Mouse (Mus musculus): ENCODE results near the gene Mical3.

The Mical3 gene

DNA sequence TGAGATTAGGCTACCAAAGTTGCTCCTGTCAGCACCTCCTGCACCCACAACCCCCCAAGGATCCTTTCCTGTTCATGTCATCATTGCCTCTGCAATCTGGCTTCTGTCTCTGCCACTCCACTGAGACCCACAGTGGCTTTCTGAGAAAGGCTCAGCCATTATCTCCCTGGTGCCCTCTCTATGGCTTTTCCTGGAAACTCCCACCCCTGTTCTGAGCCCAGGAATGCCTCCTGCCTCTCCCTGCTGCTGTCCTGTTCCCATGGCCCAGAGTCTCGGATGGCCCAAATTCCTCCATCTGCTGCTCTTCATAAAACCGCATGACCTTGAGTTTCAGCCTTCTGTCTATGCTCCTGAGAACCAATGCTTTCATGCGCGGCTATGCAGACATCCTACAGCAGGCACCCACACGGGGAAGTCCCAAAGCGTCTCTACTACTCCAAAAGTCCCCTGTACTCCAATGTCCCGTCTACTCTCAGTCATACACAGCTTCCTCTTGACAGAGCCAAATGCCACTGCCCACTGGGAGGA is 77.2 kb downstream of the Mical3 start:
- no peak for DNase-seq (ENCODE audit: low spot score in 2 of 2)

DNA sequence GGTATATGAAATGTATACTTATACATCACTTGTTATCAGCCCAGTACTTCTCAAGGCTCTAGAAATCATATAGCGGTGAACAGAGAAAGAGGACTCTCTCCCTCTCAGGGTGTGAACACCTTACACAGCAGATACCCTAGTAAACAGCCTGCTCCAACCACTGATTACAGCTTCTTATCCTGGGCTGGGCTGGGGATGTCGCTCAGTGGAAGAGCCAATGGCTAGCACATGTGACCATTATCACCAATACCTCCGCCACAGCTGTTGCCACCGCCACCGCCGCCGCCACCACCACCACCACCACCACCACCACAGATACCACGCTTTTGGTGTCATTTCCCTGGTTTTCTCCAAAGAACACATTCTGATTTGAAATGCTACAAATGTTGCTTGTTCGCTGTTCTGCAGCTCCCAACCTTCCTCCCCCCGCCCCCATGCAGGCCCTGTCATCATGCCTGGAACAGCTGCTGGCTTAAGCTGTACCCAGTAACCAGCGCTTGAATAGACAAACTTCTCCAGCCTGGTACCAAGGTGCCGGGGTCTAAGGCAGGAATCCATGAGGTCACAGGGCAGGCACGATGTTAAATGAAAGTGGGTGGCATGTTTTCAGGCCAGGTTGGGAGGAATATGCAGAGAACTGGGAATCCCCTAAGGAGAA is 78.7 kb downstream of the Mical3 start:
- DNase-seq (ENCODE audit: low spot score in 2 of 2): no peak

DNA sequence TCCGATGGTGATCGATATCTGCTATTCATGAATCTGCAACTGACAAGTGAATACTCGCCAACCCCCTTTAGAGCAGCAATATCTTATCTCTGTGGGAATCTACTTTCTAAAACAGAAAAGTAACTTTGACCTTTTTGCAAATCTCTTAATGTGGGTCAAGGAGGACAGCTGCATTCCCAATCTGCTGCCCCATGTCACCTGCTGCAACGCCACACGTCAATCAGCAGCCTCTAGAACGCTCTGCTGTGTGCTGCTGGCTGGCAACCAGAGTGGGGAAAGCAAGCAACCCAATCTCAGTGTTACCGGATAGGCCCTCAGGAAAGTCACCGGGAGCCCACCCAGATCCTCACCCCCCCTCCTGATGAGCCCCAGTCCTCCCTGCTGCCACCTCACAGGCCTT is 79.4 kb downstream of the Mical3 start:
- DNase-seq (ENCODE audit: low spot score in 2 of 2): no peak

DNA sequence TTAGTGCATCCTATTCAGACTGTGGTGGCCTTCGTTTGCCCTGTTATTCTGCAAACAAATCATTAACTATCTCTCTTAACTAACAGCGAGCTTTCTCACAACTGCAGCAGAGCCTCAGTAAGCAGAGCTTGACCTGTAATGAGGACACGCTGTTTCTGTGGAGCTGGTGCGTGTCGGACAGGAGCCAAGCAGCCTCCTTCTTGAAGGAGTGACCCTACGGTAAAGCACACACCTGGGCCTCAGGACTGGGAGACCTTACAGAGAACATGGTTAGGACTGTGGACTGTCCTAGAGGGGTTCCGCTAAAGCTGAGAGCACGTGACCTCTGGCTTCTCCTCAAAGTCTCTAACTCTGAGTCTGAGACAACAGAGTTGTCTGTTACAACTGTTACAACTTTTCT is 82.1 kb downstream of the Mical3 start:
- DNase-seq (ENCODE audit: low spot score in 2 of 2): no peak

DNA sequence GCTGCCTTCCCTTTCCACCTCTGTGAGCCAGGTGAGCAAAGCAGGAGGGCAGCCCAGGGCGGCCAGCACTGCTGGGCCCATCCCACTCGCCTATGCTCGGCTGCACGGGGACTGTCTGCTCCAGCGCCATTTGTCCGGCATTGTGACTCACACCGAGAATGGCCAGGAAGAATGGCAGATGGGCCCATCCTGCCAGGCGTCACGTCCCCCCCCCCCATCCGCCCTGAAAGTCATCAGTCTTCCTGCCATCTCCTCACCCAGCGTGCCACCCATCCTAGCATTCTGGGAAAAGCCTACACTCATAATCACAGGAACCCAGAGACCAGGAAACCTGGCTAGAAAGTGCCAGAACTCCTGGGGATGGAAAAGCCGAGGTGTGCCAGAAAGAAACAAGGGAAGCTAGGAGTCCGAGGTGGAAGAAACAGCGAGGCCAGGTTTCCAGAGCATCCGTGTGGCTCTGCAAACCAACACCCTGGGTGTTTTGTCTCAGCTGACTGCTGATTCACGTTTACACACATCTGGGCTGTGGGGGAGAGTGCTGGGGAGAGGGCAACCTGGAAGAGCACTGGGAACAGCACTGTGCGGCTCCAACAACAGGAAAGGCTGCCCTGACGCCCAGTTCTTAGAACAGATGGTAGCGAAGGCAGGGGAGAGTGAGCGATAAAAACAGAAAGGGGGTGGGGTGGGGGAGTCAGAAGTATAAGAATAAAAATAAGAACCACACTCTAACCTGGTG is 85.3 kb downstream of the Mical3 start:
- DNase-seq (ENCODE audit: low spot score in 2 of 2): no peak

DNA sequence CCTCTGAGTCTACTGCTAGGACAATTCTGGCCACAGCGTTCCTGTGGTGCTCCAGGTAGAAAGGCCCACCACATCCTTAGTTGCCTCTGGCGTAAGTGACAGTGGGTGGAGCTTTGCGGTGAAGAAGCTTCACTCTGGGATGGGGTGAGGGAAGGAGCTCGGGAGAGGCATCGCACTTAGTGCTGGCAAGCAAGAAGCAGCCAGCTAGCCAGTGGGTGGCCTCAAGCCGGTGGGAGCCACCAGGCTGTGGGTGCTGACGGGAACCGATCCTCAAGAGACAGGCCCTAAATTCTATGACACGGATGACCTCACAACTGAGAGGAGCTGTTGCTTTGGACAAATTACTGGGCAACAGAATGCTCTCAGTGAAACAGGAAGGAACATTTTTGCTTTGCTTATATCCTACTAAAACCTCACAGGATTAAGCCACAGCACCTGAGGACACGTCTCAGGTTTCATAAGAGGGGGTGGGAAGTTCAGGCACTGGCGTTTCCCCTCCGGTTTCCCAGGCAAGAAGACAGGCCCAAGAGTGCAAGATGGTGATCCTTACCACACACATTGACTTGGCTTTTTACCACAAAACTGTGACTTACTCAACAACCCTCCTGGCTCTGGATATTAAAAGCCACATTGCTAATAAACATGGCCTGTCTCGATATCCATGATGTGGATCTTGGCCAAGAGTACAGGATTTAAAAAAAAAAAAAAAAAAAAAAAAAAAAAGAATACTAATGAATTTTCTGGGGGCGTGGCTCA is 87.2 kb downstream of the Mical3 start:
- no peak for DNase-seq (ENCODE audit: low spot score in 2 of 2)

DNA sequence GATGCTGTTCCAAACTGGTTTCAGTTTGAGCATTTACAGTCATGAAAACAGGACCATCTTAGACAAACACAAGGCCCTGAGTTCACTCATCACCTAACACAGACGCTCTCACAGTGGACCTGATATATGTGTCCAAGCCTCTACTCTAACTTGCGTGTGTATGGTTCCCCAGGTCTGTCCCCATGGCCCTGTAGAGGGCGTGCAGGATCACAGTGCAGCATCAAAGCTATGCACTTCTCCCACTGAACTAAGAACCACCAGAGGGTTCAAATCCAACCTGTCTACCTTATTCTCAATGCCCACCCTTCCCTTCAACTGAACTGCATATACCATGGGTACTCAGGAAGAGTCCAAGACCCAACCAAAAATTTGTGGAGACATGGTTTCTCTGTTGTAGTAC is 91.1 kb downstream of the Mical3 start:
- no peak for DNase-seq (ENCODE audit: low spot score in 2 of 2)

DNA sequence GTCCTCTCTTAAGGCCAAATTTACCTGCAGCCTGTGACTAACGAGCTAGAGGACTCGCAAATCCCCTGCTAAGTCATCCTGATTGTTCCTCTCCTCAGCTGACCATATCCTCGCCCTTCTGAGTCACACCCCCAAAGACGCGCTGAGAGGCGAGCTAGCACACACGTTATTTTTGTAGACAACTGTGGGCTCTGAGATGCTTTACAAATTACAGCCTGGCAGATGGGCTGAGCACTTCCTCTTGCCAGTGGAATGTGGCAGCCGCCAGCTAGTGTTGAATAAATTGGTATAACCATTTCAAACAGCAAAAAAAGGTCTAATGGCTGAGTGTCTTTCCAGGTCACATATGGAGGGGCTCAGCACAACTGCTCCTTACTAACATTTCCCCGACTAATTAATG is 91.5 kb downstream of the Mical3 start:
- DNase-seq (ENCODE audit: low spot score in 2 of 2): no peak

DNA sequence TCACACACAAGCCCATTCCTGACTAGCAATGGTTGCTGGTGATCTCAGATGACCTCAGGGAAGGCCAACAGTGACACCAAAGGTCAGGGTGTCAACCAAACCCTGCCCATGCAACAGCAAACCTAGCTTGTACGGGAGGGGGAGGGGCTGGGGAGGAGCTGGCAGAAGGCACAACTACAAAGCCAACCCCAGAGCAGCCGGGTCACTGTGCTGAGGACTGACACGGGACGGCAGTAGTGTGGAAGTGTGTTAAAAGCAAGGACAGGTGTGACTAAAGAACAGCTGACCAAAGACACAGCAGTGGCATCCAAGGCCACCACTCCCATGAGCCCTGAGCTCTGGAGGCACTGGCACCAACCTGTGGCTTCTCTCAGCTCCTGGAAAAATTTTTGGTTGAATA is 93.7 kb downstream of the Mical3 start:
- no peak for DNase-seq (ENCODE audit: low spot score in 2 of 2)

DNA sequence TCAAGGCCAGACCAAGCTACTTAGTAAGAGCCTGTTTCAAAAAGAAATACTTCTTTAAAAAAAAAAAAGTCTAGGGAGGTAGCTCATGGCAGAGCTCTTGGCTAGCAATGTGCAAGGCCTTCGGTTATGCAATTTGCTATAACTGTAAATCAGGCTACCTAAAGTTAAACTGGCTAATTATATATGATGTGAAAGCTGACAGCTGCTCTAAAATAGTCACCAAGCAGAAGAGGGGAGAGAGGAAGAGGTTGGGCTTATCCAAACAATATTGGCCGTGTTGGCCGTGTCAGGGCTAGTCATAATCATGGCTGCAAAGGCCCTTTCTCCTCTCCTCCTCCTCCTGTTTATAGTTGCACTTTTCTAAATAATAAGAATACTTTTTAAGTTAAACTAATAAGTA is 94.9 kb downstream of the Mical3 start:
- DNase-seq (ENCODE audit: low spot score in 2 of 2): no peak

DNA sequence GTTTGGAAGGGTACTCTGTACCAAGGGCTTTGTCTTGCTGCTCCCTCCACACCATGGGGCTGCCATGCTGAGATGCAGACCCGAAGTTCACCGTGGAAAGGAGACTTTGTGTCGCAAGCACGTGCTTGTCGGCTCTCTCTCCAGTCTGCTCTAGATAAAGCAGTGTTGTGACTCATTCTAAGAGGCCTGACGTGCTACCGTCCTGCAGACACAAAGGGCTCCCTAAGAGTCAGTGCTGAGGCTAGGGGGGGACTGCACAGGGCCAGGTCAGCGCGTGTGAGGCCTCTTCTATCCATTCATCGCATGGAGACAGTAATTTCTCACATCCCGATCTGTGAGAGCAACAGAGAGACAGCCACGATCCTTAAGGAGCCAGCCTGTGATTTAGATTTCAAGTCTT is 95.5 kb downstream of the Mical3 start:
- DNase-seq (ENCODE audit: low spot score in 2 of 2): no peak

DNA sequence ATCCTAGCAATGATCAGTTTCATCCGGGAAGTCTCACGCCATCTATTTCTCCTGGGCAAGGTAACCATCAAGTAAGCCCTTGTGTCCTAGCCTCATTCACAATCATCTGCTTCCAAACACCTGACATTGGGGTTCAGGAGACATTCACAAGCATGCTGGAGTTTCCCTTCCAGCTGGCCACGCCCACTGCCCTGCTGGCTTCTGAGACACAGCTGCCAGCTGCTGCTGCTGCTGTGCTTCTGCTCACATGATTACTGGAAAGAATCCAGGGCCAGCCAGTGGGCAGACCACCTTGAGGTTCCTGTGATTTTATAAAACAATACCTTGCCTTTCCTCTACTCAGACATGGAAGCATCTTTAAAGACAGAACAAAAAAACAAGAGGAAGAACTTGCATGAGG is 97.5 kb downstream of the Mical3 start:
- no peak for DNase-seq (ENCODE audit: low spot score in 2 of 2)

DNA sequence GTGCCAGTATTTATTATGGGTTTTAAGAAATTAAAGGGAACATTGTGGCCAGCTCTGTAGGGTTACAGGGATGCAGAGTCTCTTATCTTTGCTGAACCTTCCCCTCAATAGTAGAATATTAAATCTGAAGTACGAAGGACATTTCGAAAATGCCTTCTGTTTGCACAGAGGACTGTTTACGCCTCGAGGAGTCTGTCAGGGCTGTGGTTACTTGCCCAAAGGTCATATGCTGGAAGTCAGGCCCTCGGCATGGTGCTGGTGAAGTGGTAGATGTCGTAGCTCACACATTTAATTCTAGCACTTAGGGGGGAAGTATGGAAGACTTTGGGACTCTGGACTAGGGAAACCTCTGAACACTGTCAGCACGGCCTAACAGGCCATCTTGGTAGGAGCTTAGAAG is 99.4 kb downstream of the Mical3 start:
- DNase-seq (ENCODE audit: low spot score in 2 of 2): no peak

DNA sequence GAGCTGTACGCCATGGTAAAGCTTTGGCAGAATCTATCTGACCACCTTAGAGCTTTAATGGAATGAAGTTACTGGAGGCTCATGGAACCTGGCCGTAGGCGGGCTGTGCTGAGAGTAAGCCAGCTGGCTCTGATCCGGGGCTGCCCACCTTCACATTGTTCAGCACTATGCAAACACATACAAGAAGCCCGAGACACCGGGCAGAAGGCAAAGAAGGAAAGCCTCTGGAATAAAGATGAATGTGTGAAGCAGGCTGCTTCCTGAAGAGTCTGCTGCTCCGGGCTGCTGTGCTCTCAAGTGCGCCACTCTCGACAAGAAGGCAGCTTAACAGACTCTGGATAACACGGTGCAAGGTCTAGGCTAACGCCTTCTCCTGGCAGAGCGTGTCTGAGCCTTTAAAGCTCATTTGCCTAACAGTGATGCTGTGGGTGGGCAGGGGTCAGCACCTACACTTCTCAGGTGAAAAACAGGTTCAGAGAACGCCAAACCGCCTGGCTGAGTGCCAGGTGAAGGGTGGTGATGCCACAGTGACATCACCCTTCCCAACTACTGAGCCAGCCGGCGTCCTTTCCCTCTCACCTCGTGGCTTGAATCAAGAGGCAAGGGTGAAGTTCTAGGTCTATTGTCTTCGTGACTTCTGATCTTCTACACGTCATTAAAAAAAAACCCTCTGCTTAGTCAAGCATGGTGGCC is 100.8 kb downstream of the Mical3 start:
- no peak for DNase-seq (ENCODE audit: low spot score in 2 of 2)

DNA sequence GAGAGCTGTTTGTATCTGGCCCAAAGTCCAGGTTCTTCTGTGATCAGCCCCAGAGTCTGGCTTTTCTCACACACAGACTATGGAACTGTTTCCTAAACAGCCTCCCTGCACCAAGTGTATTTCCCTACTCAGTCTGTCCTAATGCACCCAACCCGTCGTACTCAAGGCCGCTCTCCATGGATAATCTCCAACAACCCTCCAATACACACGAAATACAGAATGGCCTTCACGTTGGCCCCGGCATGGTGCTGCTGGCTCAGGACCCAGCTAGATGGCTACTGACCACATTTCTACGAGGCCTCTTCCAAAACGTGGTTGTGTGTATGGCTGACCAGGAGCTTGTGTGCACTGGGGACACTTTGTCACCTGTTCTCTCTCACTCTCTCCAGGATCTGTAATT is 102.3 kb downstream of the Mical3 start:
- DNase-seq (ENCODE audit: low spot score in 2 of 2): no peak

DNA sequence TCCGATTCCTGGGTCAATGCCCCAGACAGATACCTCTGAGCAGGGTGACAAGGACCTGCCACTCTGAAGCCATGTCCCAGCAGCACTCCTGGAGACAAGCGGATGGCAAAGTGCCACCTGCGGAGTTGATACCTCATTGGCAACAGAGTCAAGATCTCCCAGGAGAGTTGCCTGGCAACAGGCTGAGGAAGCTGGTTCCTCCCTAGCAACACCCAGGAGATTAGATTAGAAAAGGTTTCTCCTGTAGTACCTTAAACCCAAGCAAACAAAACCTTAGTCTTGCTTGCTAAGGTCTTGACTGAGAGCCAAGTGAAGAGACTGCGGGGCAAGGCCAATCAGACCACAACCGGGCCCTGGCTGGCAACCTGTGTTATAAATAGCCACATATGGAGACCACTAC is 103.5 kb downstream of the Mical3 start:
- no peak for DNase-seq (ENCODE audit: low spot score in 2 of 2)

DNA sequence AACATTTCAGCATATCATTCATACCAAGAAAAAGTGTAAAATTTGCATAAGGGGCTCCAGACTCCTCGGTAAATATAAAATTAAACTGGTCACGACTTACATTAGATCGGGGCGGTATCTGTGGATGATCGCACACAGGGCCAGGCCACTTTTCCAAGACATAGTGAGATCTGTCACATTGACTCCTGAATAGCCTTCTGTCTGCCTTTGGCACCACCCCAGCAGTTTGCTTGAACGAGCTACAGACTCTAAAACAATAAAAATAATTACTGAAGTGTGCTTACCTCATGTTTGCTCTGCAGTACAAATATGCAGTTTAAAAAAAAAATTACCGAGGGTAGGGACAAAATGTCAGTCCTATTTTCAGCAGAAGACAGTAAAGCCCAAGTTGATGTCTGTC is 103.9 kb downstream of the Mical3 start:
- no peak for DNase-seq (ENCODE audit: low spot score in 2 of 2)

DNA sequence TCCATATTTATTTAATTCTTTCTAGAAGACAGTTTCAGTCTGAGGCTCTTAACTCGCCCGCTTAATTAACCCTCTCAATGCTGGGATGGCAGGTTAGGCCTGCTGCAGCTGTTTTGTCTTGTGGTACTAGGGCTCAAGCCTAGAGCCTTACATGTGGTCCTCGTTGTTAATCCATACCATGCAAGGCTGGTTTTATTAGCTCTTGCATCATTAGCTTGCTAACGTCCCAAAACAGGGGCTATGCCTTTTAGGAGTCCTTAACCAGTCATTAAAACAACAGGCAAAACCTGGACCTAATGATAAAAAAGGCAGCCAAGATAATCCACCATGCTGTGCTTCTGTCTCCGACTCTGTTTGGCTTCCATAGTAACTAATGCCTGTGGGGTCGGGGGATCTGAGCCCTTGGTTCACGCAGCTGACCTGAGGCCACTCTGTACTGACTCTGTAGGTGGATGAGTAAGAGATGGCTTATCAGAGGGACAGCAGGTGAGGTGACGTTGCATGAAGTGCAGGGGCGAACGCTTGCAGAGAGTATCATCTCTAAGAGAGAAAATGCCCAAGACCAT is 104.7 kb downstream of the Mical3 start:
- DNase-seq (ENCODE audit: low spot score in 2 of 2): no peak

DNA sequence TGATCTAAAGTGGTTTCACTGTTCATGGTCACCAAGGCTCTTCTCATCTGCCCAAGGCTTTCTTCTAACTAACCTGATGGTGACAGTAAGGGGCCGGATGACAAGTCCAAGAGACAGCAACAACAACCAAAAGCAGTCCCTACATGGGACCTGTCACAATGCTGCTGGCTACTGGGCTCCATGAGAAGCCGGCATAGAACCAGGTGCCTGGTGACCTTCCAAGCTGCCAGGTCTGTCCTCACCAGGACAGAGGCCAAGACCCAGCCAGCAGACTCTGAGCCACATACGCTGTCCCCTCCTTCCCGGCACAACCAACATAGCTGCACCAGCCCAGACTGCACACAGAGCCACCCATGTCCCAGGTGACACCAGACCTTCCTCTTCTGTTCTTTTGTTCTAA is 112.7 kb downstream of the Mical3 start:
- no peak for DNase-seq (ENCODE audit: low spot score in 2 of 2)

DNA sequence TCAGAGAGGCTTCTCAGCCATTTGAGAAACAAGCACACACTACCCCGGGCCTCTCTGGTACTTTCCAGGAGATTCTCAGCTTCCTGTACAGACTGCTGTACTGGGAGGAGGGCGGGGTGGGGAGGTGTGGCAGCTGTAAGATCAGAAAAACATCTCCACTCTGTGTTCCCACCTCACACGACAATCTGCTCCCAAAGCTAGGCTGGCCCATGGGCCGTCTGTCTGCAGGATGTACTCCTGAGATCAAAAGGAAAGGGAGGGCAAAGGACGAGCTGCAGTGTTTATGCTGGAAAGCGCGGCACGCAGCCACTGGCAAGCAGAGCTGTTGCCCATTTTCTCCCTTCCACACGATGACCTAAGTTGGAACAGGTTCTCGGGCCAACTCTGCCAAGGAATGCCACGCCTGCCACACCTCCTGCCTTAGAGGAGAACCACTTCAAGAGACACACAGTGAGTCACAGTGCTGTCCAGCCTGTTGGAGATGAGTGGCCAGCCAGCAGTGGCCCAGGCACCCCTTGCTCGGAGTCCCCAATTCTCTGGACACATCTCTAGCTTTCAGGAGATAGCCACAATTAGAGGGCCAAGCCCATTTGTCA is 113.3 kb downstream of the Mical3 start:
- no peak for DNase-seq (ENCODE audit: low spot score in 2 of 2)

DNA sequence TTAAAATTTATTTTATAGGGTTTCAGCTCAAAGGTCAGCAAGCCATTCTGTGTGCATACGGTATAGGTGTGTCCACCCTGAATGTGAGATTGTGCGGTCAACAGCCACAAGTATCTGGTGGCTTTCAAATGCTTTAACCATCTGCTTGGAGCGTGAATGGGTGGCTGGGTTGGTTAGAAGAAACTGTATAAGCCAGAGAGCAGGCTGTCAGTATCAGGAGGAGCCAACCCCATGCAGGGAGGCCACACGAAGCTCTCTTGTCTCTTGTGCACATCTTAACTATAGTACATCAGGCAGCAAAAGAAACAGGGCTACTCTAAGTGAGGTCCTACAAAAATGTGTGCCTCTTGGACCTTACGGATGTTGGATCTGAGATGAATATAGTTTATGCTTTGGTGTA is 114.7 kb downstream of the Mical3 start:
- DNase-seq (ENCODE audit: low spot score in 2 of 2): no peak

DNA sequence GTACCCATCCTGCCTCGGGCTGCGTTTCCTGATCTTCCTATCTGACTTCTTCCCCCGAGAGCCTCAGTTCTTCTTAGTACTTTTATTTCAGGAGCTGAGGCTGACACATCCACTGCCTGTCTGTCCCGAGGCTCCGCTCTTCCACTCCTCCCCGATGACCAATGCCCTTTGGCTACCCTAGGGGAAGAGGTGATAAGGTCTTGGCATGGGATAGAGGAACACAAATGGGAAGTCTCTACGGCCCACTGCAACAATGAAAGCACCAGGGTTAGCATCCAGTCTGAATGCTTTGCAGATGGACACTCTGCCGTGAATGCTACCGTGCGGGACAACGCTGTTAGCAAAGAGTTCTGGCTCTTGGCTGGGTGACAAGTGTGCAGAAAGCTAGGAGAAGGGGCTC is 116.5 kb downstream of the Mical3 start:
- no peak for DNase-seq (ENCODE audit: low spot score in 2 of 2)
